Mouse (Mus musculus) layer of hippocampus, adult 9-10 months (tissue): Measurements from ENCODE around the gene AC129217.1.
A peak's percentile ranks its signal among the peaks of the same experiment; 100 is the strongest.

ENCODE experiments used
- DNase-seq: peaks from one replicate; pipeline ENCODE4 v3.0.0; 2022; ENCODE audit warnings: low spot score

AC129217.1 gene

GRCm38 (mm10) chr19:8870838-8871237 is 41.3 kb downstream of the AC129217.1 start:
- DNase-seq, result no peak

- peak; percentile 98 for DNase-seq
Observed at GRCm38 (mm10) chr19:8871267-8872186, 42.0 kb downstream of the AC129217.1 start, which contains the start of gene Ubxn1. Gene Ubxn1 (plus strand): TSS chr19:8871496.

- no peak for DNase-seq
Observed at GRCm38 (mm10) chr19:8872266-8872840, 42.8 kb downstream of the AC129217.1 start.

GRCm38 (mm10) chr19:8875031-8875430 is 45.5 kb downstream of the AC129217.1 start:
- no peak for DNase-seq

- DNase-seq, result peak; percentile 83
Observed at GRCm38 (mm10) chr19:8880311-8881033, 50.9 kb downstream of the AC129217.1 start, which contains the start of gene Uqcc3. Gene Uqcc3 (minus strand): TSS chr19:8880923.

- DNase-seq, result no peak
Observed at GRCm38 (mm10) chr19:8881034-8881392, 51.4 kb downstream of the AC129217.1 start.

- no peak for DNase-seq
Observed at GRCm38 (mm10) chr19:8883616-8884015, 54.0 kb downstream of the AC129217.1 start, which contains the start of the genes Lbhd1 and Gm49403. Gene Lbhd1 (plus strand): TSS chr19:8883732. Gene Gm49403 (plus strand): TSS chr19:8883930.

GRCm38 (mm10) chr19:8886916-8887584 is 57.5 kb downstream of the AC129217.1 start:
- DNase-seq, result no peak

GRCm38 (mm10) chr19:8887585-8888463 is 58.3 kb downstream of the AC129217.1 start:
- no peak for DNase-seq

GRCm38 (mm10) chr19:8888511-8889385 is 59.2 kb downstream of the AC129217.1 start, which contains the start of the genes 1810009A15Rik and Gm49416:
Gene 1810009A15Rik (plus strand): TSS chr19:8888853.
Gene Gm49416 (plus strand): TSS chr19:8888926.
- peak; percentile 87 for DNase-seq
